Mouse (Mus musculus) kidney, adult 8-10 months (tissue): ENCODE data around the gene Ttk.

Source experiments
- DNase-seq, 2 experiments: peaks; one replicate each; pipeline ENCODE4 v3.0.0; 2022

Gene Ttk

DNA sequence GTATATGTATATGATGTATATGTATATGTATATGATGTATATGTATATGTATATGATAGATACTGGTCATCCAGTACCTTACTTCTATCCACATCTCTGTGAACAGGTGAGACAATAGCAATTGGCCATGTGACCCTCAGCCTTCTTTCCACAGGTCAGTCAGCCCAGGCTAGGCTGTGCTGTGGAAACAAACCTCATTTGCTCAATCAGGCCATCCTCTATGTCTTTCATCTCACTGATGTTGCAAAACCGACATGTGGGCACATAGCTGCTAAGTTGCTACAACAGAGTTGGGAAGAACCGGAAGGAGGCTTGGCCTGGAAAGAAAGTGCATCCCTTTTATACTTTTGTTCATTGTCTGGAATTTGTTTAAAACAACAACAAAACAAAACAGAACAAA lies 67.6 kb downstream of the Ttk start:
- no peak for DNase-seq

DNA sequence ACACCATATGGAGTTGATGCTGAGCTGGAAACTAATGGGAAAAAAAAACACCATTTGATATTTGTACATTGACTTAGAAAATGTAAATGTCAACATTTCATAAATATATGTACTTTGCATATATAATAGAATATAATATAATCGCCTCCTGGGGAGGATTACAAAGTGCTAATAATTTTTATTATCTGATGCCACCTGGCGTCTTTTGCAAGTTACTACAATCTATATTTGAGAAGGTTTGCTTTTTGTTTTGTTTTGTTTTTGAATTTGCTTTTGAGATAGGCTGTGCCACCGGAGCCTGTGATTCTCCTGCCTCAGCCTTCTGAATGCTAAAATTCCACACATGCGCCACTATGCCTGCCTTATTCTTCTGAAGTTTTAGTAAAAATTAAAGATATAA lies 71.3 kb downstream of the Ttk start:
- DNase-seq: no peak

DNA sequence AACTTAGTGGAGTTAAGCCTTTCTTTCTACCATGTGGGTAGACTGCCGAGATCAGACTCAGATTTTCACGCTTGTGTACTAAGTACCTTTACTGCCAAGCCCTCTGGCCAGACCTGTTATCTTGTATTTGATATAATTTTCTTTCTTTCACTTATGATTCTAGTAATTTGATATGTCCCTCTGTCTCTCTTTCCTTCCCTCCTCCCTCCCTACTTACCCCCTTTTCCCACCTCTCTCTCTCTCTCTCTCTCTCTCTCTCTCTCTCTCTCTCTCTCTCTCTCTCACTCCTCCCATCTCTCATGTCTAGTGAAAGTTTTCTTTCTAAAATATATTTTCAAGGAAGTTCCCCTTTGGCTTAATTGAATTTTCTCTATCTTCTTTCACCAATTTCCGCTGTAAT lies 72.5 kb downstream of the Ttk start:
- no peak for DNase-seq

DNA sequence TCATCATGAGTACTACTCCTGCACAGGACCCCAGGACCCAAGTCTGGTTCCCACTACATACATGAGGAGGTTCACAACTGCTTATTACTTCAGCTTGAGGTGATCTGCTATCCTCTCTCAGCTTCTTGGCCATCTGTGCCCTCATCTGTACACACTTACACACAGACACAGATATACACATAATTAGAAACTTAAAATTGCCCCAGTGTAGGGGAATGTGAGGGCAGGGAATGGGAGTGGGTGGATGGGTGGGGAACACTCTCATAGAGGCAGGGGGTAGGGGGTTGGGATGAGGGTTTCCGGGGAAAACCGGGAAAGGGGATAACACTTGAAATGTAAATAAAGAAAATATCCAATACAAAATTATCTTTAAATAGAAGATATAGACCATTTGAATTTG lies 75.3 kb downstream of the Ttk start:
- no peak for DNase-seq

DNA sequence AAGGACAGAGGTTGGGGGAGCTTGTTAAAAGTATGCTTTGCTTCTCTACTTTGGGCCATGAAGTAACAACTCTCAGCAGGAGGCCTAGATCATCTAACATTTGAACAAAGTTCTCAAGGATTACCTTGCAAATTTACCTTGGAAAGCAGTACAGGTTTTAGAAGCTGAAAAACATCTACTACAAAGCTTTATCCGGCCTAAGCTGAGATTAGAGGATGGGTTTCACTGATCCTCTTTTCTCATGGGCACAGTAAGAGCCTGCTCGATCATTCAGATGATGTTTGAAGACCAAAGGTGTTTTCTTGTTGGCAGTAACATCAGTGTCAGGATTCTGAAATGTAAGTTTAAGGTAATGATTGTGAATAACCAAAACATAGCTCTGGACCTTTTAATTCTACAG lies 76.4 kb downstream of the Ttk start:
- no peak for DNase-seq
